Mouse (Mus musculus) adrenal gland, adult 2 months (tissue): Measurements from ENCODE around the gene Gm28576. TPM values are rescaled to one million over a fixed set of nuclear protein-coding genes. Genes with fewer than 3 reads are reported as not detected.
"Not testable (repeated sequence)": the region's sequence is repeated elsewhere in the genome, so short reads cannot be mapped to it uniquely, and the experiment has no call there.

ENCODE experiments used
- DNase-seq: peaks from one replicate; pipeline ENCODE4 v3.0.0; 2021
- long read RNA-seq: library from polyadenylated mRNA; stranded (forward); transcript quantifications from one replicate; pipeline ENCODE4 v2.0.0, GENCODE M21; 2021
- polyA plus RNA-seq: library from polyadenylated mRNA; depleted of rRNA; stranded (reverse); fragments of >200 nt; gene quantifications from 2 replicates; pipeline ENCODE4 v1.2.3, GENCODE M21; 2012; rRNA removed
- total RNA-seq, 2 experiments: library from RNA; stranded (reverse); gene quantifications; 2 replicates each; pipeline ENCODE4 v1.2.3; 2021

Gm28576 gene
- total RNA-seq (not detected), polyA plus RNA-seq (not detected in 2 replicates)
- long read RNA-seq = 0 reads

GRCm38 (mm10) chrY:7722641-7723040 is at the start of gene Gm28576:
TSS of gene Gm28576 (plus strand) at chrY:7722941.
- DNase-seq = not testable (repeated sequence)

Other genes starting within 250 kb of the Gm28576 start
- gene Gm20826, start 84.5 kb upstream of the Gm28576 start, total RNA-seq = under 1 TPM in 1 of 2 experiments, not detected in 1; 0.09 TPM
- gene Gm20826, start 84.5 kb upstream of the Gm28576 start, polyA plus RNA-seq = not detected in 2 replicates